Mouse (Mus musculus): ENCODE measurements around the gene Tie1.
"Not testable (repeated sequence)": the region's sequence is repeated elsewhere in the genome, so short reads cannot be mapped to it uniquely, and the experiment has no call there.

Gene Tie1

DNA sequence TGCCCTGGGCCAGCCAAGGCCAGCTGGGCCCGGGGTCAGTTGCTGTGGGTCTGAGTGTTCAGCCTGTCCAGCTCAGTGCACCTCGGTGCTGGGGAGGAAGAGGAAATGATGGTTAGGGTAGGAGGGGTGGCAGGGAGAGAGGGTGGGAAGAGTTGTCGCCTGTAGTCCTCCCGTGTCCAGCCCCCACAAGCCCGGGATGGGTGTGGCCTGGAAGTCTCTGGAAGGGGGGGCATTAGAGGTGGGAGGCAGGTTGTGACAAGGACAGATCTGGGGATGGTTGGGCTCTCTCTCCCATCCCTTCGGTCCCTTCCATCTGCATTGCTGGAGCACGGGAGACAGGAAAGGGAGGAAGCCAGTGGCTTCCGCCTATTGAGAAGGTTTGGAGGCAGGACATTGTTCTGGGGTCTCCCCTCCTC, at the start of gene Tie1:
Tie1 (minus strand) TSS at position 345 of the 416 bp plus-strand sequence.
- DNase-seq: peak; percentile 78 to 86

DNA sequence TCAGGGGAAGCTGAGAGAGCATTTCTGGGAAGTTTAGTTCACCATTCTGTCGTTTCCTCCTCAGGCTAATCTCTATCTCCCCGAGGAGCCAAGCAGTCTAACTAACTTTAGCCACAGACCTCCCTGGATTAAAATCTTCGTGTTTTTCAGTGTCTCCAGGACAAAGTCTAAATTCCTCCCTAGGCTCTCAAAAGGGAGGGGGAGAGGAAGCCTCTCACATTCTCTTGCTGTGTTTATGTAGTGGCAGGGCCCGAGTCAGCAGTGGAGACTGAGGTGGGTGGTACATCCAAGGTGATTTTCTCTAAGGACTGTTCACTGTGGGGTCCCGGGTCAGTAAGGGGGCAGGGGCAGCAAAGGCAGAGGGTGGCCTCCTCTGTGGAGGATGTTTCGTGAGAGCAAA, 47.9 kb upstream of the Tie1 start:
- DNase-seq: peak; percentile 68 to 77

DNA sequence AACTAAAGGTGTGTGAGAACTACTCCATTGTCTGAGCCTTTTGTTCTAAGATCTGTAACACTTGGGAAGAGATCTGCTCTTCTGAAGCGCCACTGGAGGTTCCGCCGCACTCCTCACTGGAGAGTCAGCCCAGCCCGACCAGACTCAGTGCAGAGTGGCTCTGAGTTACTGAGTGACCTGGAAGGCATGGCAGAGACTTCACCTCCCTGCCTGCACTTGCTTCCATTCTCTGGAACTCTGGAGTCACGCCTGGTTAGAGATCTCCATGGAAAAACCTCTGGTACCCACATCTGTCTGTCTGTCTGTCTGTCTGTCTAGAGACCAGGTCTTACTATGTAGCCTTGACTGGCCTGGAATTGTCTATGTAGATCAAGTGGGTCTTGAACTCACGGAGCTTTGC, 45.7 kb upstream of the Tie1 start:
- DNase-seq: peak; percentile 70 to 71

DNA sequence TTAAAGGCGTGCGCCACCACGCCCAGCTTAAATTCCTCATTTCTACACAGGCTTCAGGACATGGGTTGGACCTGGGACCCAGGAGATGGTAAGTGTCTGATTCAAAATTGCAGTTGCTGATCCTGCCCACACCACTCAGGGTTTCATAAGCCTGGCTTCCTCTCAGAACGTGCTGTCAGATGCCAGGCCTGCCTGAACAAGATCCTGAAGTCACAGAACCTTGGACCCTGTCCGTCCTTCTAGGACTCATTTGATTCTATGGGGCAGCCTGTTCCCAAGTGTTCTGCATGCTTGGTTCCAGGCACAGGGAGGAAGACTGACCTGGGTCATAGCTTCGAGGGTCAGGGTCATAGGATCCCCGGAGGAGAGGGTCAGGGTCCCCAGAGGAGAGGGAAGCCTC, 43.7 kb upstream of the Tie1 start:
- DNase-seq: peak; percentile 73 to 88

DNA sequence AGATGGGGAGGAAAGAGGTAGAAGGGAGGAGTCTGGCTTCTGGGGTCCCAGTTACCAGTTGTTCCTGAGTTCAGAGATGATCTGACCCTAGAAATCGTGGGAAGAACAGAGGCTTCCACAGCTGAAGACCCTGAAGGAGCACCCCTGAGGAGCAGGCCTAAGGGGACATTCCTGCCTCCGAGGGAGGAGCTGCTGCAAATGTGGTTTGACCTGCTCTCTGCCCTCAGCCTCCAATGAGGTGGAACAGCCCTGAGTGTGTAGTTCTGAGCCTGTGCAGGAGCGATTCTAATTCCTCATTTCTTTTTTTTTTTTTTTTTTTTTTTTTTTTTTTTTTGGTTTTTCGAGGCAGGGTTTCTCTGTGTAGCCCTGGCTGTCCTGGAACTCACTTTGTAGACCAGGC, 43.3 kb upstream of the Tie1 start:
- peak; percentile 70 to 75 for DNase-seq

DNA sequence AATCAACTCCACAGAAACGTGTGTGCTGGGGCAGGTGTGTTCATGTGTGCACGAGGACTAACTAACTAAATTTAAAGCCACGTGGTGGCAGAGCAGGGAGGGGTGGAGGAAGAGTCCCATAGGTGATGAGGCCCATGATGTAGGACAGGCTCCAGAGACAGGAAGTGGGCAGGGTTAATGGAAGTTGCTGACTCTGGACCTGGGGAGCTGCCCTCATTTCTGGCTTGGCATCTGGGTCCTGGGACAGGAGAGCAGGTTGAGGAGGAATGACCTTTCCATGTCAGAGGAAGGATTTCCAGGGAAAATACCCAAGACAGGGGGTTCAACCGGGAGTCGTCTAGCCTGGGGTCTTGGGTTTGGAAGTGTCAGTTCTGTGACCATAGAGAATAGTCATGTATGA, 42.8 kb upstream of the Tie1 start:
- DNase-seq: peak in 1 of 2 experiments; percentile 57

DNA sequence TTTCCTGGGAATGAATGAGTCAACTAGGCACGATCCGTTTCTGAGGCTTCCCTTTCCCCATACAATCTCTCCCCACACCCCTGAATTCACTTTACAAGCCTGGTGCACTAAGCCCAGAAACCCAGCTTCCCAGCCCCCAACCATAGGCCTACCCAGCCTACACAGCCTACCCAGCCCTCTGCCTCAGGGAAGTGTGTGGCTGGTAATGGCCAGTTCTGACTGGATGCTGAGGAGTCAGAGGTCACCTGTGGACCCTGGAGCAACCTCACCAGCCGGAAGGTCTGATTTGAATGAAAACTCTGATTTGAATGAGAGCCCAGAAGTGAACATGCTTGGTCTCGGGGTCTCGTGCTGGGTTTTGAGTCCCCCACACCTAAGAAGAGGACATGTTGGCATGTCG, 37.9 kb upstream of the Tie1 start:
- peak; percentile 73 to 83 for DNase-seq

DNA sequence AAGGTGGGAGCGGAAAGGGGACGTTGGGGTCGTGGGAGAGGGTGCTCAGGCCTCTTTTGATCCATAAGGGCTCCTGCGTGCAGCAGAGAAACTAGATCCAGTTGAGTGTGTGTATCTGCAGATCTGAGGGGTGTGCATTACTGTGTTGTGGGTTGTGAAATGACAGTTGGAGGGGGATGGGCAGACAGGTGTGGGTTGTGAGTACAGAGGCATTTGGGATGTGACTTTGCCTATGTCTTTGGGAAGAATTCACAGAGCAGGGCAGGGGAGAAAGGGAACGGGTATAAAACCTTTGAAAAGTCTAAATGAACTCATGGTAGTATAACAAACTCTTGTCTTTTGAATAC, 37.4 kb upstream of the Tie1 start:
- no peak for DNase-seq

DNA sequence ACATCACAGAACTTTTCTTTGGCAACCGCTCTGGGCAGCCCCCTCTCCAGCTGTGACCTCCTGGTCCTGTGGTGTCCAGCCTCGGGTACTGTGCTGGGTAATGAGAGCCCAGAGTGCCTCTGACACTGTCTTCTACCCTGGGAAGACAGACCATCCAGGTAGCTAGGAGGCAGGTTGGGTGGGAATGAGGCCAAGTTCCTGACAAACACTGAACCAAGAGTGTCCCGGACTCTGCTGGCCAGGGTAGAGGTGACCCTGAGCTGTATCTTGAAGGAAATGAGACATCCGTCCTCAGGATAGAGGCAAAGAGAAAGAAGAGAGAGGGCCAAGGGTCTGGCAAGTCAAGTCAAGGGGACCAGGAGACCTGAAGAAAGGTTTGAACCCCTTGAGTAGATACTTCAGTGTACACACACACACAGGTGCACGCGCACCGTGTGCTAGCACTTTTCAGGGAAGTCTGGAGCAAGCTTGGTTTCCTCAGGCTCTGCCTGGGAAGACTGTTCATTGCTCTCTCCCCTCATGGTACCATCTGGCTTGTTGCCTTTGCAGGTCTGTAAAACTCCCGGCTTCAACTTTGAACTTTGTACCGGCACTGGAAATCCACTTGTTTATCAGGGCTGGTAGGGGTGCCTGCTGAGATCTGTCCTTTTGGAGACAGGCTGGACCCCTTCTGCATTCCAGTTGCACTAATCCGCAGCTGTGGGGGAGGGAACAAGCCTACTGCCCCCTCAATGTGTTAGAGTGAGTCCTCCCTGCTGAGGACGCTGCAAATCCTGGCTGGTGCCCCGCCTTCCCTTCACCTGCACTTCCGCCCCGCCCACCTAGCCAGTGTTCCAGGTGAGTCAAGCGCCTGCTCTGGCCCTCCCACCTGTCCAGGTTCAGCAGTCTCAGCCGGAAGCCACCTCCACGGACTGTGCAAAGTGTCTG, 36.8 kb upstream of the Tie1 start, which contains the start of gene 2610528J11Rik:
2610528J11Rik (plus strand) TSS at position 592 of the 927 bp plus-strand sequence.
- DNase-seq: peak; percentile 92 to 94

DNA sequence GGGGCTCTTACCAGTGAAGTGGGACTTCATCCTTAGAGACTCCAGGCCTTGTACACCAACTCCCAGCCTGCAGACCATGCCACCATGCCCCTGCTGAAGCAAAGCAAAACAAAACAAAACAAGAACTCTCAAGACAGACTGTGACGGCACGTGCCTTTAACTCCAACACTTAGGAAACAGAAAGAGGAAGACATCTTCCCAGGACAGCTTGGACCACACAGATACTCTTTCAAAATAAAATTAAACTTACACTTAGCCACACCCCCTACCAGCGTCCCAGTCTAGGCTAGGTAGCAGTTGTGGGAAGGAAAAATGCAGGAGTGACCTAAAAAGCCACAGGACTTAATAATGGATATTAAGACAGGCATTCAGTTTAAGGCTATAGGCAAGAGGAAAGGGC, 35.9 kb upstream of the Tie1 start:
- DNase-seq: no peak

DNA sequence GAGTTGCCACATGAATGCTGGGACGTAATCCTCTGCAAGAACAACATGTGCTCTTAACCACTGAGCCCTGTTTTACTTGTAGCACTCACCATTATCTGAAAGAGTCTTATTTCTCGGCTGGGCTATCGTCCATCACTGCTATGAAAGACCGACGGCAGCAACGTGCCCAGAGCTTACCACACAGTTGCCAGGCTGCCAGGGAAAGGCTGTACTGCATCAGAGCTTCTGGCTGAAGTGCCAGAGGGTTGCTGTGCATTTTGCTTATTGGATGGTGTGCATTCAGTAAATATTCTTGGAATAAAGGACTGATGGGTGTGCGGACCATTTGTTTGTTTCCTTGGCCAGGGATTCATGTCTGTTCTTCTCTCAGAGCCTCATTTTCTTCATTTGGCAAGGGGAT, 34.1 kb upstream of the Tie1 start:
- DNase-seq: no peak

DNA sequence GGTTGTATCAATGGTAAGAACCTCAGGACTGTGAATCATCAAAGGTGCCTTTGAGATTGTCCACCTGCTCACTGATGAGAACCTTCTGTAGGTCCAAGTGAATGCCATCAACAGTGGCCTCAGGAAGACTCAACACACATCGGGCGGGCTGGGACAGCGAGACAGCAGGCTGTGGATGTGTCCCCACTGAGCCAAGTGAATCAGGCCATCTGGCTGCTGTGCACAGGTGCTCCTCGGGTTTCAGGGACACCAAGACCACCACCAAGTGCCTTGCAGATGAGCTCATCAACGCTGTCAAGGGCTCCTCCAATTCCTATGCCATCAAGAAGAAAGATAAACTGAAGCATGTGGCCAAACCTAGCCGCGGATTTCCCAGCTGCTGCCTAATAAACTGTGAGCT, 32.4 kb upstream of the Tie1 start:
- DNase-seq: no peak

DNA sequence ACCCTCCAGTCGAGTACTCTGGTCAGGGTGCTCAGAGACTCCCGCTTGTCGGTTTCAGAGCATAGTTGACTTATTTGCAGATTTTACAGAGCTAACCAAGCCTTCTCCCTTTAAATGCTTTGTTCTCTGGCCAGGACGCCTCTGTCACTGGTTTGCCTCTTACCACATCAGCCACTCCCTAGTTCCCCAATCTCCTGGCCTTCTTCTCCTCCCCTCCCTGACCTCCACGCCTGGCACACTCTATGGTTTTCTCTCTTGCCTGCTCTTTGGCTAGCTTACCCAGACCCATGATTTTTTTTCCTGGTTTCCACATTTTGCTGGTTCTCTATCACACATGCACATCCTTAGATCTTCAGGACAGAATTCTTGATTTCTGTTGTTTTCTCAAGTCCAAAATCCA, 28.3 kb upstream of the Tie1 start:
- no peak for DNase-seq

DNA sequence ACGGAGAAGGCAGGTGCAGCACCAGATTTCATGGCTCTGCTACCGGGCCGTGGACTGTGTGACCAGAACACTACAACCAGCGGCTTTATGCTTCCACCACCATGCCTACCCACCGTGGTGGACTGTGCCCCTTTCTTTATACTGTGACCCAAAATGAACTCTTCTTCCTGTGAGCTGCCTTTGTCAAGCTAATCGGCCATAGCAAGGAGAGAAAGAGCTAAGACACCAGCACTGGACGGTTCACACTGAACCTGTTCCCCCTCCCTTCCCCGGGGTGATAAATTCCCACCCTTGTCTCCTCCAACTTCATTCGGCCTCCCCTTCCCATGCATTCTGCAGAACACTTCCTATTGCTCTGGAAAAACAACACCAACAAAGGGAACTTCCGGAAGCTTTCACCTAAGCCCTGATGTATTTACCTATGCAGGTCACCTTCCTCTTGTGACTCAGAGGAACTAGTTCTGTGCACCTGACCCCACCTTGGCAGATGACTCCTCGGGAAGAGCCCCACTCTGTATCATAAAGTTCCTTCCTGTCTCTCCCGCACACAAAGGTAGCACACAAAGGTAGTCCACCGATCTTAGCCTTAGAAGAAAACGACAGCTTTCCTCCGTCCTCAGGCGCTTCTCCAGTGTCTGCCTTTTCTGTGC, 27.8 kb upstream of the Tie1 start:
- no peak for DNase-seq

DNA sequence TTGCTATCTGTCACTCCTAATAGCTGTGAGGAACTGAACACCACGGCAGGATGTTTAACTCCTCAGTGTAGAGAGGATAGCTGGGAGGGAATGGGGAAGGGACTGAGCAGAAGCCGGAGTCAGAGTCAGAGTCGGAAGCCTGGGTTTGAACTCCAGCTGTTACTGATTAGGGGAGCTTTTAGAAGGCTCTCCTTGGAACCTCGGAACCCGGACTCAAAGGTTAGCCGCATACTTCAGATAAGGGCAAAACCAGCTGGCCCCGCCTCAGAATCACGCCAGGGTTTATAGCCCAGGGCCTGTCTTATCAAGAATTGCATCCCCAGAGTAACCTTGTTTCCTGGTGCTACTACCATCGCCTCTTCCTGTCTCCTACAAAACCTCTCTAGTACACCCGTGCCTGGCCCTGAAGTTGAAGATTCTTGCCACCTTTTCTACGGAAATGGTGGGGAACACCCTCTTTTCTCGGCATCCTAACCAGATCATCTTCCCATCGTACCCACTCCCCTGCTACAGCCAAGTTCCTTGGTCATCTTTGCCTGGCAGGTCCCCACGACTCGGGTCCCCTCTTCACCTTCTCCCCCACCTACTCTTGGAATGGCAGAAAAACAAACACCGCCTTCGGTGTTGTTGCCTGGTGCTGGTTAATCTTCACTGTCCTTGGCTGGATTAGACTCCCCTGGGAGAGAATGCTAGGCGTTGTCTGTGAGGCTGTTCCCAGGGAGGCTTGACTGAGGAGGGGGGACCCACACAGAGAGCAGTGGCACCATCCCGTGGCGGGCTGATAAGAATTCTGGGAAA, 27.0 kb upstream of the Tie1 start:
- peak; percentile 75 to 76 for DNase-seq

DNA sequence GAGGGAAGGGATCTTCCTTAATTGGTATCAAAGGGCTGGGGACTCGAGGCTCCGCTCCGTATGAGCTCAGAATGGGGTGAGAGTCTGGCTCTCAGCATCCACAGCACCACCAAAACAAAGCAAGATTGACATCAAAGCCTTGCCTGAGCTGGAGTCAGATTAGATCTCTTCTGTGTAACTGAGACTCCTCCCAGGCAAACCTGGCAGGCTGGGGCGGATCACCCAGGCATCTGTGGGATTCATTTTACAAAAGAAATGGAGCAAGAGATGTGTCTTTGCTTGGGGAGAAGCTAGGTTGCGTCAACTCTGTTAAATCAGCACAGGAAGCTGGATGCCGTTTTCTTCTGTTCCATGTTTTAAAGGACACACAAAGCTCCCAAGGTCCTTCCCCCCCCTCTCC, 19.2 kb upstream of the Tie1 start:
- no peak for DNase-seq

DNA sequence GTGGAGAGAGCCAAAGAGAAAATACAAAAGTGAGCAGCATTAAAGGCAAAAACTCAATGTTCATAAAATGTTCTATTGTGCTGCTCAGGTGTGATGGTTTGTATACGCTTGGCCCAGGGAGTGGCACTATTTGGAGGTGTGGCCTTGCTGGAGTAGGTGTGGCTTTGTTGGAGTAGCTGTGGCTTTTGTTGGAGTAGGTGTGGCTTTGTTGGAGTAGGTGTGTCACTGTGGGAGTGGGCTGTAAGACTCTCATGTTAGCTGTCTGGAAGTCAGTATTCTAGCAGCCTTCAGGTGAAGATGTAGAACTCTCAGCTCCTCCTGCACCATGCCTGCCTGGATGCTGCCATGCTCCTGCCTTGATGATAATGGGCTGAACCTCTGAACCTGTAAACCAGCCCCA, 17.3 kb upstream of the Tie1 start:
- not testable (repeated sequence) for DNase-seq

DNA sequence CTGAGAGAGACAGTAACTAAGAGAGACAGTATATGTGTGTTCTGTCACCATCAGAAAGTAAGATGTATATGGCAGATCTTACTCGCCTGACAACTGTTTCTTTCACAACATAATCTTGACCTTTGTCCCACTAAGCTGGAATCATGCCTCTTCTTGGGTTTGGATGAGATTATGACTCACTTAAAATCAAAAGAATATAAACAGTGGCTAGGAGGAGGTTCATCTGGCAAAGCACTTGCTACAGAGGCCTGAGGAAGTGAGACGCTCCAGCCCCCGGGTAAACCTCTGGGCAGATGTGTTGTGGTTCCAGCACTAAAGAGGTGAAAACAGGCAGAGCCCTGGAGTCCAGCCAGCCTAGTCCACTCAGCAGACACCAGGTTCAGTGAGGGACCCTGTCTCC, 15.7 kb upstream of the Tie1 start:
- DNase-seq: no peak

DNA sequence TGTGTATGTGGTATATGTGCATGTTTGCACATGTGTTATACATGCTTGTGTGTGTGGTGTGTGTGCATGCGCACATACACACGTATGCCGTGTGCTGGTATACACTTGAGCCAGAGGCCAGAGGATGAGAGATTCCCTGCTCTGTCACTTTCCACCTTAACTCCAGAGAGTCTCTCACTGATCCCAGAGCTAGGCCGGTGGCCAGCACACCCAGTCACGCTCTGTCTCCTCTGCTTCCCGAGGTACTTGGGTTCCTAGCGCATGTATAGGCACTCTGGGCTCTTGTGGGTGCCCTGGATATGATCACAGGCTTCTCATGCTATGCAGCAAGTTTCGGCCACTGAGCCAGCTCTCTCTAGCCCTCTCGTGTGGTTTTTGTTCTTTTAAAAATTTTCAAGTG, 10.9 kb upstream of the Tie1 start:
- peak; percentile 69 to 78 for DNase-seq

DNA sequence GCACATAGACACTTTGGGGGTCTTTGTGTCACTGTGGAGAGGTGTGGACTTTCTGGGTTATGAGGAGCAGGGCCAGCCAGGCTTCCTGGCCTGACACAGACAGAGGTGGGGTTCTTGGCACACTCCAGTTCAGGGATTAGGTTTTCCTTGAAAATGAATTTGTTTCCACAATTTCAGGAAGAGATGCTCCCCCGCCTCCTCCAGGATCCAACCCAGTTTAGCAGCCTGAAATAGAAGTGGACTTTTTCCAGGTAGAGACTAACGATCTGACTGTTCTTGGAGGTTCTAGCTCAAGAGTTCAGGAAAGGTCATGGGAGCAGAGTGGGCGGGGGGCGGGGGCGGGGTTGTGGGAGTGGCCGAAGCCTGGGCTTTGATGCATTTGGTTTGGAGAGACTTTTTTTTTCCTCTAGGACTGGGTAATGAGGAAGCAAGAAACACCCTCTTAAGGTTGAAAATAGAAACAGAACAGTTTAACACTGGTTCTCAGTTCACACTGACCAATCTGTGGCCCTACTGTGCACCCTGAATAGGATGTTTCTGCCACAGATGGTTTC, 10.4 kb upstream of the Tie1 start:
- peak; percentile 67 to 85 for DNase-seq

DNA sequence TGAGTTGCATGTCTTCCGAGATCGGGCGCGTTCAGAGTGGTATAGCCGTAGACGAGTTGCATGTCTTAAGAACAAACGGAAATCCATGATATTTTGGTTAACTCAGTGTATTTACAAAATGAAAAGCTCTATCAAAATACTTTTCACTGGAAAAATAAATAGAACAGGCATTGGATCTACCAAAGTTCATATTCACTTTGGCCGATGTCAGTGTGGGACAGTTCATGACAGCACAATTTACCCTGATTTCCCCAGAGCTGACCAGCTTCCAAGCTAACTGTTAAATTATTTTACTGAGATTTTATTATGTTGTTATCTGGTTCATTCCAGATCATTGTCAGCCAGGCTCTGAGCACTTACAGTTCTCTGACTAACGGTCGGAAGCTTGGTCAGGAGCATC, 600 bp upstream of the Tie1 start:
- DNase-seq: no peak

DNA sequence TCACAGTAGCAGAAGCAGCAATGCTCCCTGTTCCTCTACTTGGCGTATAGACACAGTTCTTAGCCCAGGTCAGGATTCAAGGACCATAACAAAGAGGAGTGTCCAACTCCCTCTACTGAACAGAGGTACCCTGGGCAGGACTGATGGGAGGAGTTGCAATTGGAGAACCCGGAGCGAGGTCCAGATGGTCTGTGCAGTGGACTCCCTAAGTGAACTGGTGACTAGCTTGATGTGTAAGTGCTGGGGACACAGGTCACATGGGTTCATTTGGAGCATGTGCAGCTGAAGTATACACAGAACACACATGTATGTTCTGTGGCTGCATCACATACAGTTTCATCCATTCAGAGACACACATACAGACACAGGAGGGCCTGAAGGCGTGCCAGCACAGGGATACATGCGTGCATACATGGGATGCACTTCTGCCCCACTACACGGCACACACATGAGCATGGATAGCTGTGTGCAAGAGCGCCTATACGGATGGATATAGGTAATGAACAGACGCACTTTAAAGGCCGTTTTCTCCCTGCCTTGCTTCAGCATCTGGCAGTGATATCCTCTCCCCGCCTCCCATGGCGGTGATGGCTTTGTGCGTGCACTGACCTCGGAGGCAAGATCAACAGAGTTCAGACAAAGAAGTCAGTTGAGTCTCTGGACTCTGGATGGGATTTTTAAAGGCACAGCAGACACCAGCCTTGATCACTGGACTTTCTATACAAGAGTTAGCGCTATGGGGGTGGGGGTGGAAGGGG, 12.9 kb downstream of the Tie1 start:
- DNase-seq: no peak
